Mouse (Mus musculus): ENCODE data around the gene Anks3. TPM values are rescaled to one million over a fixed set of nuclear protein-coding genes. Genes with fewer than 3 reads are reported as not detected.

Anks3 gene
- polyA plus RNA-seq, 2 experiments: 59.3 to 106 TPM

DNA sequence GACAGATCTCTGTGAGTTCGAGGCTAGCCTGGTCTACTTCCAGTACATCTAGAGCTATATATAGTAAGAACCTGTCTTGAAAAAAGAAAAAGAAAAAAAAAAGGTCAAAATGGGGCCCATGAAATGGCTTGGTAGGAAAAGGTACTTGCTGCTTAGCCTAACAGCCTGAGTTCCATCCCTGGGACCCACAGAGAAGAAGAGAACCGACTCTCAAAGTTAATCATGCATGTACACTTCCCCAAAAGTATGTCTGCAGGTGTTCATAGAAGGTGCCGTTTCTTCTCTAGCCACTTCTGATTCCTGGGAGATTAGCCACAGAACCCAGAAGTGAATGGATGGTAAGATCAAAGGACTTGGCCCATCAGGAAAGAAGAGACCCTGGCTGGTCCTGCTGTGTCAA lies 4.4 kb upstream of the Anks3 start:
- Histone ChIP-seq H3K4me2 (replicated peaks; ENCODE audit: low read depth, low read length, severe bottlenecking) (no peak overlapping the region), H3K36me3 (ENCODE audit: control insufficient read depth, insufficient read depth, low read length) (no peaks in the 10 kb centered on the region), H3K9ac (ENCODE audit: low read depth, low read length, severe bottlenecking) (no peak overlapping the region), H3K27me3 (ENCODE audit: control insufficient read depth, insufficient read depth, low read length) (no peaks in the 10 kb centered on the region), H3K27ac (replicated peaks; ENCODE audit: low read depth, low read length) (no peak overlapping the region), H3K9me3 (ENCODE audit: control insufficient read depth, low read length) (no peaks in the 10 kb centered on the region), H3K4me3 (replicated peaks; ENCODE audit: low read length) (no peak overlapping the region), H3K4me1 (ENCODE audit: control insufficient read depth, insufficient read depth, low read length) (peaks cover 3% of the 10 kb centered on the region; the same call in 1 of the 2 replicates)
- DNase-seq (ENCODE audit: low spot score): no peak
- 71% methylated on average over 3 of the region's 3 CpGs for WGBS
- TF ChIP-seq POLR2A (IDR thresholded peaks at IDR 0.05; ENCODE audit: borderline replicate concordance, extremely low read depth, insufficient read depth, insufficient read length): no peak
- no peak for ATAC-seq (ENCODE audit: low FRiP score, low read depth)

DNA sequence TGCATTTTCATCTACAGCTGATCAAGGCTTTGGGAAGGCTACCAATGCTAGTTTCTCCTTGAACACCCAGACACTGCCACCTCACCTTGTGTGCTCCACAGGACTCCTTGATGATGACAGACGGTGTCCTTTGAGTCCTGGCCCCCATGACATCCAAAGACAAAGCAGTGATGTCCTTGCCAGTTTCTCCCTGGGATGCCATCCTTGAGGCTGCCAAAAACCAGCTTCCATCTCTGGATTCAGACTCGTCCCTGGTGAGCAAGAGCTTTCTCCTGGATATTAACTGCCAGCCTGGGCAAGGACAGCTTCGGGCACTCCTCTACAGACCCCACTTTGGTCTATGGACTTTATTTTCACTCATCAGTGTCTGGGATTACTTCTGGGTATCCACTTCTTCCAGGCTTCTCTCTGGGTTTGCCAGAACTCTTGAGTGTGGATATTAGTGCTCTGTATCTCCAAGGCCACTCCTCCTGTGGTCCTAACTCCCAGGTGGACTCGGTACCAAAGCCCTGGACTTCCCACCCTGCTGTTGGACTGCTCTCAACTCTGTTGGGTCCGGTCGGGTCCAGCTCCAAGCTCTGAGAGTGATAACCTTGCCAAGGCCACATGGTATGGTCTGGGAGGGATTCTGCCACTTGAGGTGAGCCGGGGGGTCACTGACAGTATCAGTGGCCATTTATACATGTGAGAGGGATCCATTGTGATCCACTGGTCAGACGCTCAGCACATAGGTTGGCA lies 1.6 kb upstream of the Anks3 start:
- DNase-seq (ENCODE audit: low spot score) (no peak), ATAC-seq (ENCODE audit: low FRiP score, low read depth) (no peak)
- Histone ChIP-seq H3K27me3 (ENCODE audit: control insufficient read depth, insufficient read depth, low read length) (no peaks in the 10 kb centered on the region), H3K27ac (replicated peaks; ENCODE audit: low read depth, low read length) (no peak overlapping the region), H3K9me3 (ENCODE audit: control insufficient read depth, low read length) (no peaks in the 10 kb centered on the region), H3K4me3 (replicated peaks; ENCODE audit: low read length) (no peak overlapping the region), H3K4me1 (ENCODE audit: control insufficient read depth, insufficient read depth, low read length) (peaks cover 9% of the 10 kb centered on the region), H3K4me2 (replicated peaks; ENCODE audit: low read depth, low read length, severe bottlenecking) (no peak overlapping the region), H3K36me3 (ENCODE audit: control insufficient read depth, insufficient read depth, low read length) (no peaks in the 10 kb centered on the region; the same call in 1 of the 2 replicates), H3K9ac (ENCODE audit: low read depth, low read length, severe bottlenecking) (no peak overlapping the region)
- WGBS: 86% methylated on average over 8 of the region's 8 CpGs
- TF ChIP-seq POLR2A (IDR thresholded peaks at IDR 0.05; ENCODE audit: borderline replicate concordance, extremely low read depth, insufficient read depth, insufficient read length): no peak

DNA sequence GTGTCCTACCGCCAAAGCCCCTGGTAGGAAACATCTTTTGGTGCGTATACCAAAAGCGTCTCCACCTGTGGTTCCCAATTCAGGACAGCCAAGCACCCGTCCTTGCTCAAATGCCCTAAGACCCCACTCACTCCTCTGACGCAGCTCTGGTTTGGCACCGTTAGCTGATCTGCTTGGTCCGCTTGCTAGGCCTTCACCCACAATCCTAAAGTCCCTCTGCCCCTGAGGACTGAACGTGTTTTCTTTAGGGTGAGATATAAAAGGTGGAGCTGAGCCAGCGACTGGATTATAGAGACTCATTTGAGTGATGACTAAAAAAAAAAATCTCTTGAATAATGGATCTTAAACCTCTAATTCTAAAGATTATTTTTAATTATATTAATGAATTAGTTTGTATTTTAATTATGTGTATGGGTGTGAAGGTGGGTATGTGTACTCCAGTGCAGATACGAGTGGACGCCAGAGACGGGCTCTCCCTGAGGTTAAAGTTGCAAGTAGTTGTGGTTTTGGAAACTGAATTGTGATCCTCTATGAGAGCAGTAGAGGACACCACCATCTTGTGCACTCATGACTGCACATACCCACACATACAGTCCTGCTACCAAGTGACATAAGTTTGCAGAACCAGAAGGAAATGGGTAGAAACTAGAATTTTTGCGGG lies 856 bp upstream of the Anks3 start:
- 26% methylated on average over 13 of the region's 13 CpGs for WGBS
- ATAC-seq (ENCODE audit: low FRiP score, low read depth): 0 out of 2 replicates have a peak, but pooled peaks have one; percentile 0

DNA sequence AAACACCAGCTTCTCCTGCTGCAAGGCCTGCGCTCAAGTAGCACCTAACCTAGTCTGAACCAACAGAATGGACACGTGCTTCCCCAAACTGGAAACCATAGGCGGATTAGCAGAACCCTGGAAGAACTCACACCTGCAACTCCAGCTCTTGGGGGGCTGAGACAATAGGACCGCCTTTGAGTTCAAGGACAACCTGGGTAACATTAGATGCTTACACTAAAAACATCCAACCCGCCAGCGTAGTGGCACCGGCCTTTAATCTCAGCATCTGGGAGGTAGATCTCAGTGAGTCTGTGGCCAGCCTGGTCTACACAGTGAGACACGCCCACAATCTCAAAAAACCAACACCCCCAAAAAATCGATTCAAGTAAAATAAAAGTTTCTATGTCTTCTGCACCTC lies 659 bp downstream of the Anks3 start:
- DNase-seq (ENCODE audit: low spot score) (no peak), ATAC-seq (ENCODE audit: low FRiP score, low read depth) (no peak)
- Histone ChIP-seq H3K4me2 (replicated peaks; ENCODE audit: low read depth, low read length, severe bottlenecking) (peak overlapping the region; percentile 64), H3K4me1 (ENCODE audit: control insufficient read depth, insufficient read depth, low read length) (peaks cover 9% of the 10 kb centered on the region), H3K9me3 (ENCODE audit: control insufficient read depth, low read length) (no peaks in the 10 kb centered on the region), H3K4me3 (replicated peaks; ENCODE audit: low read length) (peak overlapping the region; percentile 89), H3K36me3 (ENCODE audit: control insufficient read depth, insufficient read depth, low read length) (no peaks in the 10 kb centered on the region; the same call in 1 of the 2 replicates), H3K27ac (replicated peaks; ENCODE audit: low read depth, low read length) (no peak overlapping the region), H3K27me3 (ENCODE audit: control insufficient read depth, insufficient read depth, low read length) (no peaks in the 10 kb centered on the region), H3K9ac (ENCODE audit: low read depth, low read length, severe bottlenecking) (peak overlapping the region; percentile 76)
- WGBS: 44% methylated on average over 9 of the region's 9 CpGs
- TF ChIP-seq POLR2A (IDR thresholded peaks at IDR 0.05; ENCODE audit: borderline replicate concordance, extremely low read depth, insufficient read depth, insufficient read length): no peak

More for the DNA sequence above, 856 bp upstream of the Anks3 start:
- no peaks in the 10 kb centered on the region for H3K27me3 ChIP-seq (ENCODE audit: control insufficient read depth, insufficient read depth, low read length)
- H3K36me3 ChIP-seq (ENCODE audit: control insufficient read depth, insufficient read depth, low read length): no peaks in the 10 kb centered on the region; the same call in 1 of the 2 replicates
- no peaks in the 10 kb centered on the region for H3K9me3 ChIP-seq (ENCODE audit: control insufficient read depth, low read length)
- H3K4me3 ChIP-seq (replicated peaks; ENCODE audit: low read length): peak overlapping the region; percentile 89
- peaks cover 9% of the 10 kb centered on the region for H3K4me1 ChIP-seq (ENCODE audit: control insufficient read depth, insufficient read depth, low read length)
- peak overlapping the region; percentile 76 for H3K9ac ChIP-seq (ENCODE audit: low read depth, low read length, severe bottlenecking)
- peak overlapping the region; percentile 41 for H3K27ac ChIP-seq (replicated peaks; ENCODE audit: low read depth, low read length)
- no peak for TF ChIP-seq POLR2A (IDR thresholded peaks at IDR 0.05; ENCODE audit: borderline replicate concordance, extremely low read depth, insufficient read depth, insufficient read length)
- peak overlapping the region; percentile 64 for H3K4me2 ChIP-seq (replicated peaks; ENCODE audit: low read depth, low read length, severe bottlenecking)
- peak; percentile 9 for DNase-seq (ENCODE audit: low spot score)

DNA sequence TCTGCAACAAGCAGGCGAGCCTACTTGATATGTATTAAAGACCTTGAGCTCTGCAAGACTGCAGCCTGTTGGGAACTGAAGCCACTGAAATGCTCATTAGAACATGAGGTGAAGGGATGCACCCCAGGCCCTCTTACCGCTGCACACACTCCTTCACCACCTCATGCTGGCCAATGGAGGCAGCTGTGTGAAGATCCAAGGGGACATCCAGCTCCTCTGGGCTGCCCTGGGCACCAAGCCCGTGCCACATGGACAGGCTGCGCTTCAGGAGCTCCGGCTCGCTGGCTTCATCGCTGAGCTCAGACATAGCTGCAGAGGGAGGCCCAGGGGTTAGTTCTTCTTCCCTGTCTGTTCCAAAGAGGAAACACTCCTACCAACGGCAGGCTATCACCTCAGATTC lies 3.7 kb downstream of the Anks3 start:
- WGBS: 89% methylated on average over 8 of the region's 8 CpGs
- TF ChIP-seq POLR2A (IDR thresholded peaks at IDR 0.05; ENCODE audit: borderline replicate concordance, extremely low read depth, insufficient read depth, insufficient read length): no peak
- no peaks in the 10 kb centered on the region for H3K27me3 ChIP-seq (ENCODE audit: control insufficient read depth, insufficient read depth, low read length)
- H3K4me2 ChIP-seq (replicated peaks; ENCODE audit: low read depth, low read length, severe bottlenecking): no peak overlapping the region
- H3K9ac ChIP-seq (ENCODE audit: low read depth, low read length, severe bottlenecking): no peak overlapping the region
- H3K9me3 ChIP-seq (ENCODE audit: control insufficient read depth, low read length): no peaks in the 10 kb centered on the region
- peaks cover 25% of the 10 kb centered on the region for H3K36me3 ChIP-seq (ENCODE audit: control insufficient read depth, insufficient read depth, low read length)
- ATAC-seq (ENCODE audit: low FRiP score, low read depth) (no peak), DNase-seq (ENCODE audit: low spot score) (no peak)
- no peak overlapping the region for H3K27ac ChIP-seq (replicated peaks; ENCODE audit: low read depth, low read length)
- peaks cover 9% of the 10 kb centered on the region for H3K4me1 ChIP-seq (ENCODE audit: control insufficient read depth, insufficient read depth, low read length)
- no peak overlapping the region for H3K4me3 ChIP-seq (replicated peaks; ENCODE audit: low read length)
